Mouse (Mus musculus) adrenal gland, postnatal 14 days (tissue): ENCODE results near the gene Myct1. TPM values are rescaled to one million over a fixed set of nuclear protein-coding genes. Genes with fewer than 3 reads are reported as not detected.

ENCODE experiments used
- DNase-seq: peaks from one replicate; pipeline ENCODE4 v3.0.0; 2021; ENCODE audit warnings: mixed read lengths
- total RNA-seq: library from RNA; stranded (reverse); gene quantifications from 2 replicates; pipeline ENCODE4 v1.2.3, GENCODE M21; 2021

The Myct1 gene
- total RNA-seq, 1 experiment from 2014 or later: 9.0 TPM

DNA sequence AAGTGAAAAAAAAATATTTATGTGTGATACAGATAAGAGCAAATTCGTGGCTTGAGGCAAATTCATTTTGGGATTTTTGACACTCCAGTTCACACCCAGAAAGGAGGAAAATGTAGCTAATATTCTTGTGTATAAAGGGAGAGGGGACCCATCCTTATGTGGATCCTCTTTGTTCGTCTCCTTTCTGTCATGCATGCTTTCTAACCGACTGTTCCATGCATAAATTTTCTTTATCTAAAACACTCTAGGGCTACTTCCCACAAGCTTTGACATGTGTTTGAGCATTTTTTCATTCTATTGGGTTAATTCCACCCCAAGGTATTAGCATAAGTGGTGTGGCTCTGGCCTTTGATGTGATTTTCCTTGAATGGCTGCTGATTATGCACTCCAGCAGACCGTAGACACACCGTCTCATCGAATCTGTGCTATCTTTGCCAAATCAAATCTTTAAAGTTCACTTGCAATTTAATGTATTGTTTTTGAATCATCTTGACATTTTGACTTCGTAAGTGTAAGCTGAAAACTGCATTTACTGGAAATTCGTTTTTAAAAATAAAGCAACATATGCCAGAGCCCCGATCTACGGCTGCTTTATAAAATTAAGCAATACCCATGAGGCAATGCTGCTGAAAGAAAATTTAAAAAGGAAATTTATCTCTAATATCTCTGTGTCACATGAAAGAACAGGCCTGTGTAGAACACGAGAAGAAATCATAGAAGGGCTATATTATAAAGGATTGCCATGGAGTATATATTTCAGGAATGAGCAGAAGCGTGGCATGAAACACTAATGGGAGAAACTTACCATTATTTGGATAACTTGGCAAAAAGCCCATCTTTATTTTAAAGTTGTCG is 21.8 kb downstream of the Myct1 start:
- no peak for DNase-seq

DNA sequence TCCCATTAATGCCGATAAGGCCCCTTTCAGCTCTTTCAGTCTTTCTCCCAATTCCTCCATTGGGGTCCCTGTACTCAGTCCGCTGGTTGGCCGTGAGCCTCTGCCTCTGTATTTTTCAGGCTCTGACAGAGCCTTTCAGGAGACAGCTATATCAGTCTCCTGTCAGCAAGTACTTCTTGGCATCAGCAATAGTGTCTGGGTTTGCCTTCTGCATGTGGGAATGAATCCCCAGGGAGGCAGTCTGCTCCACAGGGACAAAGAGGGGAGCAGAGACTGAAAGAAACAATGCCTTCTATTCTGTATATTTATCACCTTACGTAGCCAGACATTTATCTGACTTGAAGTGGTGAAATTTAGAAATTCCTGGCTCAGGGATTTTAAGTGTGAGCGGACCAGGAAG is 32.7 kb downstream of the Myct1 start:
- DNase-seq: no peak

DNA sequence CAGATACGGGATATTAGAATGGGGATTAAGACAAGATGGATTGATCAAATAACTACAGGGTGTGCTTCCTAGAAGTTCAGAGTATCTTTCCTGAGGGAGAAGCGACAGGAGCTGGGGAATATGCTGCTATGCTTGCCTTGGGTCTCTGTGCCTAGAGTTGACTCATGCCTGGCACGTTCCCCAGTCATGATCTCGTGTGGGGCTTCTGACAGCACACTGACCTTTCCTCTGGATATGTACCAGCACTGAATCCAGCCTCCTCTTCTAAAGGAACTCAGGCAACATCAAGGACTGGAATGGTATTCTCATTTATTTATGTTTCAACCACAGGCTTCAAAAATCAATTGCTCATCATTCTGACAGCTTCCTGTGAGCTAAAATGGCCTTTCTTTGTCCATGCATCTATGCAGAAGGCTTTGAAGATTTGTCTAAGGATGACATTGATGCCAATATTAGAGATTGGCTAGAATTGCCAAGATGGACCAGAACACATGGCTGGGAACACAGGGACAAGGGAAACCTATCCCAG is 40.2 kb downstream of the Myct1 start:
- DNase-seq: peak; percentile 54

DNA sequence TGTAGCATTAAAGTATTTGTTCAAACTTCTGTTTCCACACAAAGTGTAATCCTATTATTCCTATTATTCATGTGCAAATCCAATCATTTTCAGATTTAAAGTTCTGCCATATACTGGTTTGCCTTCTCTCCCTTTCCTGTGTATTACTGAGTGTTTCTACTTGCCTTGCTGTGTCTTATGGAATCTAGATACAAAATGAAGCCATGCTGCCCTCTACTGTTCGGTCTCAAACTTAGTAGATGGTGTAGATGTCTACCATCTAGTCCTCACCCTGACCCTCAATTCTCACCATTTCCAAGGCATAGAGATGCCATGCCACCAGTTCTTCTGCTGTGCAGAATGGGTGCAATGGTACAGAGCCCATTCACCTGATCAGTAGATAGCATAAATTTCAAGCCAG is 40.8 kb downstream of the Myct1 start:
- peak; percentile 46 for DNase-seq

DNA sequence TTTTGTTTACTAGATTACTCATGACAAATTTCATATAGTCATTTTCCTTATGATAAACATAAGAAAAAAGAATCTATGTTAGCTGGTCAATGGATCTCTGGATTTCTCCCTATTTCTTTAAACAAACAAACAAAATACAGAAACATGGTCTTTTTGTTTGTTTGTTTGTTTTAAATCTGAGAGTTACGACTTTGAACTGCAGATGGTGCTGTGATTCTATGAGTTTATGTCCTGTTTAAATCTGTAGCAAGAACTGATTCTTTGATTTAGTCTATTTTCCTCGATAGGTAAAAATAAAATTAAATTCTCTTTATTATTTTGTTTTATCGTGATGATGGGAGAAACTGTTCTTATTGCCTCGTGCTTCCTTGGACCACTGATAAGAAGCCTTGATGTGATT is 43.7 kb downstream of the Myct1 start:
- no peak for DNase-seq

DNA sequence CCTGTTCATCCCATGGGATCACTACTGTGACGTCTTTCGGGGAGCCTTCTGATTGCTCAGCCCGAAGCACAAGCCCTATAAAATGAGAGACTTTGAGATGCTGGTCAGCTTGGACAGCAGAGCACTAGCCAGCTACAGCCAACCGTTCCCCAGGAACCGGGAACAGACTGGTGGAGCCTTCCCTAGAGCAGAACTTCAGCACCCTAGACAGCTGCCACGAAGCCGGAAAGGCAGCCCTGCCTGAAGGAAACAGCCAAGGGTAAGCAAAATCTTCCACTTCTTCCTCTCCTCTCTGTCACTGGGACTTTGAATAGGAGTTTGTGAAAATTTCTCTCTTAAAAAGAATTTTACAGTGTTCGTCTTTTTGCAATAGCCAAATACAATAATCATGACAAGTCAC is 45.5 kb downstream of the Myct1 start, which contains the start of gene Vip:
Vip (plus strand) TSS at position 107 of the 400 bp plus-strand sequence.
- DNase-seq: peak; percentile 68

Other genes starting within 250 kb of the Myct1 start
- gene Syne1, start 42.3 kb upstream of the Myct1 start, total RNA-seq: 15.1 and 18.3 TPM in 2 replicates
- gene Vip, start 45.4 kb downstream of the Myct1 start, total RNA-seq: 0.30 and 0.38 TPM in 2 replicates
- gene Fbxo5, start 211.8 kb downstream of the Myct1 start, total RNA-seq: 6.3 and 8.6 TPM in 2 replicates
- gene Mtrf1l, start 230.1 kb downstream of the Myct1 start, total RNA-seq: 11.9 and 13.5 TPM in 2 replicates